Mouse (Mus musculus) gastrocnemius, postnatal 4 days (tissue): Measurements from ENCODE around the gene Asap2. TPM values are rescaled to one million over a fixed set of nuclear protein-coding genes. Genes with fewer than 3 reads are reported as not detected.

Source experiments
- DNase-seq, 2 experiments: peaks; one replicate each; pipeline ENCODE4 v3.0.0; 2021 to 2022; ENCODE audit warnings: low spot score in 2 of 2, mixed read lengths in 2 of 2
- total RNA-seq, 2 experiments: library from RNA; stranded (reverse); gene quantifications; 2 replicates each; pipeline ENCODE4 v1.2.3; 2021

Gene Asap2
- total RNA-seq, 2 experiments from 2014 or later = 15.8 TPM

DNA sequence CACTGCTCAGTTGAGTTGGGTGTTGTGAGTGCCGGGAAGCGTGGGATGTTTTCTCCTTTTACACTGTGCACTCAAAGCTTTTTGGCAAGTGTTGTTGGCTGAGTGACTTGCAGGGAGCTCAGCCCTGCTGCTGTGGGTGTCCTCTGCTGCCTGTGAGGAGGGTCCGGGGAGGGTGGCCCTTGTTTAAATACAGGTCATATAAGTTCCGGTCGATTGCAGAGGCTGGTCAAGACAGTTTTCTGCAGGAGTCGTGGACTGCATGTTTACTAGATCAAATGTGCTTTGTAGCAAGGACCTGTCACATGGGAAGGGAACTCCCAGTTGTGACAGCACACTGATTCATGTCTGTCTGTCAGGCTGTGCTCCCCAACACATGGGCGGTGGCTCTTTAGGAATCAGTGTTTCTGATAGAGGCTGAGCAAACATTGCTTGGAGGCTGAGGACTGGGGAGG is 175.7 kb downstream of the Asap2 start:
- DNase-seq = no peak

DNA sequence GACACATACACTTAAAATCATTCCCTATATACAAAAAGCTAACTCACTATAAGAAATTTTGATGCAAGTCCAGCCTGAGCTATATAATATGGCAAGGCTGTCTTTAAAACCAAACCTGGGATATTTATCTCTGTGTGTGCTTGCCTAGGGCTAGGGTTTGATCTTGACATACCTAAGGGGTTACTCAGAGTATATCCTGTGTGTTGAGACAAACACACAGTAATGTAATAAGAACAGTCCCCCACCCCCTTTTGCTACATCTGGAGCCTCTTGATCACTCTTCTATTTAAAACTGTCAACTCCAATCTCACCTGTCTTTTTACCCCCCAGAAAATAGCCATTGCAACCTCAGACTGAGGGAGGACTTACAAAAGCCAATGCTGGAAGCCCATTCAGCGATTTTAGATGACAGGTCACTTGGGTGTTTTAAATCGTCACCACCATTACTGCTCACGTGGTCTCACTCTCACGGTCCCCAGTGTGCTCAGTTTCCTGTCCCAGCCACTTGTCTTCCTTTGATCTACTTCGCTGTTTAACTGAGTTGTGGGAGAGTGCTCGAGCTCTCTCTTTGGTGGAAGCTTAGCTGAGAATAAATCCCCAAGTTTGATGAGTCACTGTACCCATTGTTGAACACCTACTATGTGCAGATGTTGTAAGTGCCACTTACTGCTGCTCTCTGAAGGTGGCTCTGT is 176.8 kb downstream of the Asap2 start:
- DNase-seq = no peak

DNA sequence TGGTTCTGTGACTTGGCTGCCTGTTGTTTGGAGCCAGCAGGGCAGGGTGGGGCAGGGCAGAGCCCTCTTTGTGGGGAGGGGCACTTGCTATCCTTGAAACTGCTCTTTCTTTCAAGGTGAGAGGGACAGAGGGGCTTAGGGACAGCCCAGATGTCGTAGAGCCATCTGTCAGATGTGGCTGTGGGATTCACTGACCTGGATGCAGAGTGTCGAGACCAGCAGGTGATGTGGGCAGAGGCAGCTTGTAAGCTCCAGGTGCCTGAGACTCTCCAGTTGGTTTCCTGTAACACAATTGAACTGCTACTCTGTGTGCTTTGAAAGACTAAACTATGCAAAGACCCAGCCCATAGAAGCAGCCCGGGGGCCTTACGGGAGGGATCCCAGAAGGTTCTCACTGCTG is 177.5 kb downstream of the Asap2 start:
- no peak for DNase-seq

DNA sequence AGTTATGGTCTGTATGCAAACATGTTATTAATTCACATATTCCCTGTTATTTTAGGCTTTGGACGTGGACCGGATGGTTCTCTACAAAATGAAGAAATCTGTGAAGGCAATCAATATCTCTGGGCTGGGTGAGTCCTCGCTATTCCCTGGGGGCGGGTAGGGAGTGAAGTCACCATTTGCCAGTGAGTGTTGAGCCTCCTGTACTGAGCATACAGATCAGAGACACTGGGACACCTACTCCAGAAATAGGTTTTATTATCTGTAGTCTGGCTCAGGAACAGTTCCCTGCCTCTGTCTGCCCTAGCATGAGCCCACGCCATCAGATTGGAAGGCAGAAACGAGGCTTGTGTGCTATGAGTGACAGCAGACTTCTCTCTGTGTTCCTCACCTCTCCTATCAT is 177.9 kb downstream of the Asap2 start:
- DNase-seq = no peak

DNA sequence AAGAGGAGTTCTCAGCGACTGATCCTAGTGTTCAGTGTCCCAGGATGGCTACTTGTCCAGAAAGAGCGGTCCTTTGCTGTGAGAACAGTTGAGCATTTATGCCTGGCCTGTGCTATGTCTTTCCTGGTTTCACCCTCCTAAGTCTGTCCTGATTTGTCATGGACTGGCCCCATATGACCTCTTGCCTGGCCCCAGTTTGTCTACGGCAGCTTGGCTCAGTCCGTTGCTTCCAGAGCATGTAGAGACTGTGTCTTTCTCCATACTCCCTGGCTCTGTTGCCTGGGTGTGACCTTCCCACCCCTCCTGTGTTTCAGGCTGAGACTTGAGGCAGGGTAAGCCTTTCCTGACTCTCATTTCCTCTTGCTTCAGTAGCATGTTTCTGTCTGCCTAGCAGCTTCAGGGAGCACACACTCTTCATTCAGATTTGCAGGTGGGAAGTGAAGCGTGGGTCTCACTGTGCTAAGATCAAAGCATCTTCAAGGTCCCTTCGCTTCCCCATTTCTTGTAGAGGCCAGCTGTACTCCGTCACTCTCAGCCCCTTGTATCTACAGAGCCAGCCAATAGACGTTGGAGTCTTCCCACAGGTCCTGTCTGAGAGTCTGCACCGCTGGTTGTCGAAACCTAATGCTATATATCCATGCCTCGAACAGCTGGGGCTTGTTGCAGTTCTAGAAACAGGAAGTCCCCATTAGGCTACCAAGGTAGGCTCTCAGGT is 181.7 kb downstream of the Asap2 start:
- no peak for DNase-seq

DNA sequence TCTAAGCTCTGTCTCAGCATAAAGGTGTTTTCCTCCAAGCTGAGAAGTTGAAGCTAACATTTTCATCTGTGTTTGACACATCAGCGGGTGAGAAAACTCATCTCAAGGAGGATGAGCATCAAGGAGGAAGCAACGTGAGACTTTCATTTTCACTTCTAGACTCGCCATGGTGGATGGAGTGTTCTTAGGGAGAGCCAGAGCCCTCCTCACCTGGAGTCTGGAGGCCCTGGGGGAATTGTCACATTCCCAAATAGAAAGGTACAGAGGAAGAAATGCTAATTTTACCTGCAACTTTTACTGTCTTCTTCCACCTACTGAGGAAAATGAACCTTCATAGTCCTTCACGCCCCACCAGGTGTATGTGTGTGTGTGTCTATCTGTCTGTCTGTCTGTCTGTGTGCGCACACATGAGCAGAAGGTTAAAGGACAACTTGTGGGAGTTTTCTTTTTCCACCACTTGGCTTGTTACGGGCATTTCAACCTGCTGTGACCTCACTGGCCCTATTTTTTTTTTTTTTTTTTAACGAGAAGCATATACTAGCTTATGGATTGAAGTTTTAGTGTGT is 183.7 kb downstream of the Asap2 start:
- no peak for DNase-seq

DNA sequence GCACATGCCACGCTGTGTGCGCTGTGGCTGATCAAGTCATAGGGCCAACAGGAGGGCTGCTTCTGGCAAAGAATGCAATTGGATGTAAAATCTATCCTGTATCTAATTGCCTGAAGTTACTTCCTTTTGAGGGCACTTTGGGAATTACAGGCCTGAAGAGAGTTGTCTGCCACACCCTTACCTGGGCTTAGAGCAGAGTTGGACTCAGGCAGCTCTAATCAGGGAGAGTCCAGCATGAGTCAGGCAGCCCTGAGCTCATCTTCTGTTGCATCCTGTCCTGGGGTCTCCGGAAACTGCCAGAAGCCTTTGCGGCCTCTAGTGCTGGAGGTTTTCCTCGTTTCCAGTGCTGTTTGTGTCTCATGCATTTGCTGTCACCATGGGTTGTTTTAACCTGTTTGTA is 186.1 kb downstream of the Asap2 start:
- DNase-seq = no peak

DNA sequence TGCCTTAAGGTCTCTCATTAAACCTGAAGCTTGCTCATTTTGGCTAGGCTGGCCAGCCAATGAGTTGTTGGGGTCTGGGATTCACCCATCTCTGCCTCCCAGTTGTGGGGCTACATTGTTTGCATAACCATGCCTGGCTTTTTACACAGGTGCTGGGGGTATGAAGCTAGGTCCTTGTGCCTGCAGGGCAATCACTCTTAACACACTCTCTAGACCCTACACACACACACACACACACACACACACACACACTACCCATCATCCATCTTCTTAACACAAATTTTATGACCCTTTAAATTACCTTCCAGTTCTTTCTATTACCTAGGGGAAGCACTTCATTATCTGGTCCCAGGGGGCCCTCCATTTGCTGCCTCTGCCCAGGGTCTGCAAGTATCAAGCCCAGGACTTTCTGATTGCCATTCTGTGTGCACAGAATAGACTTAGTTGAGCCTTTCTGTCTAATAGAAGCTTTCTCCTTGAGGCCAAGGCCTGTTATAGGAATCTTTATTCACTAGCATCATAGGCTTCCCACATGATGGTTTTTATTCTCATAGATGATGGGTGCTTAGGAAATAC is 187.0 kb downstream of the Asap2 start:
- no peak for DNase-seq

DNA sequence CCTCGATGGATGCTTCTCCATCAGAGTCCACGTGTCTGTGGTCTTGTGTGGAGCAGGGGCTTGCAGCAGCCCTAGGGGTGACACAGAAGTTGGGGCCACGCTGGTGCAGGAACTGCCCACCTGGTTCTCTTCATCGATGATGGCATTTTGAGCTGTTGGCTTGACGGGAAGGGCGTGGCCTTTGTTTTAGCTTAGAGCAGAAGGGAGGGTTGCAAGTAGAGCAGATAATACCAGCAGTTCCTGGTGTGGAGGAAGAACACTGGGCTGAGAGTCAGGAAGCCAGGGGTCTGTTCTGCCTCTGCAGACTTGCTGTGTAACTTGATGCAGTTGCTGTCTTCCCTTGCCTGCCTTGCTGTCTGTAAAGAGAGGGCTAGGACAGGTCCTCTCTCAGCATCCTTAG is 189.8 kb downstream of the Asap2 start:
- no peak for DNase-seq

DNA sequence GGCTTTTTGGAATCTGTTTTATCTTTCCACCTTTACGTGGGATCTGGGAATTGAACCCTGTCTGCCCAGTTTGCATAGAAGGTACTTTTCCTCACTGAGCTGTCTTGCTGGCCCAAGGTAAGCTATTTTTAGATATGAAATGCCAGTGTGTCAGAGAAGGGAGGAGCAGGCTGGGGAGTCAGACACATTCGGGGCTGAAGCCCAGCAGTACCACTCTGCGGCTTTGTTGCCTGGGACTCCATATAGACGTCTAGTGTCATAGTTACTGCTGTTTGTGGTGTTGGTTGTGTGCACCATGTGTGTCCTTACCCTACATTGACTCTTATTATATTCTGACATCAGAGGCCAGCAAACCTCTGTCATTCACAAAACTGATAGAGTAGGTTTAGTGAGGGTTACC is 192.5 kb downstream of the Asap2 start:
- DNase-seq = no peak

DNA sequence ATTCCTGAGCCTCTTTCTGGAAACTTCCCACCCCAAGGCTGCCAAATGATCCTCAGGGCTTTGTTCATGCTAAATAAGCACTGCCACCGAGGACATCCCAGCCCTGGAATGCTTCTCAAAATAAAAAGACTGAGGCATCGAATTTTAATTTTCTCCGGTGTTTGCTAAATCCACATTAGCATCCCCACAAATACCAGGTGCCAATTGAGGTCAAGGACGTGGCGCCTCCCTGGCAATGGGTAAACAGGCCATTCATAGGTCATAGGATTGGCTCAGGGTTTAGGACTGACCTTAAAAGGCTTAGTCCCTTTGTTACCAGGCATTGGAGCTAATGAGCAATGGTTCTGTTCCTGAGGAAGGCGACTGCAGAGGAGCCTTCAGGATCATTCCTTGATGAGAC is 193.1 kb downstream of the Asap2 start:
- DNase-seq = no peak

DNA sequence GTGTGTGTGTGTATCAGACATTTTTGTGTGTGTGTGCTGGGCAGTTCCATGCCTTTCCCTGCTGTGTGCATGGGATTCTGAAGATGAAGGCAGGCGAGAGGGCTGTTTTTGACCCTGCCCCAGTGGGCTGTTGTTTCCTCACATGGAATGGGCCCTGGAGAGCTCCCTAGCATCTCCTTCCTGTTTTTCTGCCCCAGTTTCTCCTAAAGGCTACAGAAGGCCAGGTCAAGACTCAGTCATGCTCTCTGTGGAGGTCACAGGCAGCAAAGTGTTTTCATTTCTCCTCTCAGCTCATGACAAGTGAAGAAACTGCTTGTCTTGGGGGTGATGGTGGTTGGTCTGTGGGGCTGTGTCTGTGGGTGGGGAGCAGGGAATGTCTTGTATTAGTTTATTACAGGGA is 195.9 kb downstream of the Asap2 start:
- no peak for DNase-seq

DNA sequence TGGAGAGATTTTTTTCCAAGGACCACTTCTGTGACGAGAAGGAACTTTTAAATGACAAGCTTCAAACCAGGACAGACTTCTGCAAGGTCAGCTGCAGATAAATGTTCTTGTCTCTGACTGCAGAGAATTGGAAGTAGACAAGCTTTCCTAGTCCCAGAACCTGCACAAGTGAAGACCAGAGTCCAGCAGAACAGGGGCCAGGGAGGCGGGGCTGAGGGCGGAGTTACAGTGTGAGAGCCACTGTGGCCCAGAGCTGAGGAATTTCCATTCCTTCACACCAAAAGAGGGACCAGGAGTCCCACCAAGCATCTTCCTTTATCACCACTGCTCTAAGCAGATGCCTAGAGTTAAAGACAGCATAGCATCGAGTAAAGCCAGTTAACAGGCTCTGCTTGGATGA is 198.6 kb downstream of the Asap2 start:
- DNase-seq = peak in 1 of 2 experiments; percentile 27

DNA sequence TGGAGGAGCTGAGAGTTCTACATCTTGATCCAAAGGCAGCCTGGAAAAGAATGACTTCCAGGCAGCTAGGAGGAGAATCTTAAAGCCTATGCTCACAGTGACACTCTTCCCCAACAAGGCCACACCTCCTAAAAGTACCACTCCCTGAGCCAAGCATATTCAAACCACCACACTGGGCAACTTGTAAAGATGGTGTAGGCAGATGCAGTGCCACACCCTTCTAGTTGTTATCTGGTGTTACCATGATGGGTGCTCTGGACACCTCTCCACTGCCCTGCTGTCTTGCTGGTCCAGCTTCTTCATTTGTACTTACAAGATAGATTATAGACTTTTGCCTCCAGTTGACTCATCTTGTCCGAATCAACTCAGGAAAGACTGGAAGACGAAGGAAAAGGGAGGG is 201.3 kb downstream of the Asap2 start:
- DNase-seq = no peak

DNA sequence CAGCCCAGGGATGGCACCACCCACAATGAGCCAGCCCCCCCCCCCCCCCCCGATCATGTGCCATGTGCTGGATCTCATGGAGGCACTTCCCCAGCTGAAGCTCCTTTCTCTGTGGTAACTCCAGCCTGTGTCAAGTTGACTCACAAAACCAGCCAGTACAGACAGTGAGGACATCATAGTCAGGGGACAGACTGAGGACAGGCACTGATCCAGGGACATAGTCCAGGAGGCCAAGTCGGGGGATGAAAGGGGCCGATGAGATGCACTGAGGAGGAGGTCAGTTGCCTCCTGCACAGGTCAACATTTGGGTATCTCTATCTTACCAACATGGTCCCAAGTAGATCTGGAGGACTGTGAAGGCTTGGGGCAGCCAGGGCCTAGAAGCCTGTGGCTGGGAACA is 205.2 kb downstream of the Asap2 start:
- DNase-seq = no peak

DNA sequence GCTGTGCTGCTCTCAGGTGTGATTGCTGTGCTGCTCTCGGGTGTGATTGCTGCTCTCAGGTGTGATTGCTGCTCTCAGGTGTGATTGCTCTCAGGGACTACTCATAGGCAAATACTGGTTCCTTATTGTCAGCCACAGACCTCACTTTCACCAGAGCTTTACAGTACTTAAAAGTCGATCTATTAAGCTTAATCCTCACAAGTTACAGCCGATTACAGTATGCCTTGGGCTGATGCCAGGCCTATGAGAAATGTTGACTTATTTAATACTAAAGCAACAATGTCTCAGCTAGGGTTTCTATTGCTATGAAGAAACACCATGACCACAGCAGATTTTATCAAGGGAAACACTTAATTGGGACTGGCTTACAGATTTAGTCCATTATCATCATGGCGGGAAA is 206.2 kb downstream of the Asap2 start:
- DNase-seq = no peak

DNA sequence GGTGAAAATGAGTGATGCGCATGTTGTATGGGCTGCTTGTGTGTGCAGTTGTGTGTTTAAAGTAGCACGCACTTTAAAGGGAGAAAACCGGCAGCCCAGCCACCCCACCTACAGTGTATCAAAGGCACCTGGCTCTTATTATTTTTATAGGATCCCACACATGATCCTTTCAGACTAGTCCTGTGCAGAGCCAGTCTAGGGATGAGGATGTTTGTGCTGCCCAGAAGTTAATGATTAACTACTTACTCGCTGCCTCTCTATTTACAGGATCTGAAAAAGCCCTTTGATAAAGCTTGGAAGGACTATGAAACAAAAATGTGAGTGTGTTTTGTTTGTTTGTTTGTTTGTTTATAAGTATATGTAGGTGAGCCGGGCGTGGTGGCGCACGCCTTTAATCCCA is 210.4 kb downstream of the Asap2 start:
- DNase-seq = no peak

DNA sequence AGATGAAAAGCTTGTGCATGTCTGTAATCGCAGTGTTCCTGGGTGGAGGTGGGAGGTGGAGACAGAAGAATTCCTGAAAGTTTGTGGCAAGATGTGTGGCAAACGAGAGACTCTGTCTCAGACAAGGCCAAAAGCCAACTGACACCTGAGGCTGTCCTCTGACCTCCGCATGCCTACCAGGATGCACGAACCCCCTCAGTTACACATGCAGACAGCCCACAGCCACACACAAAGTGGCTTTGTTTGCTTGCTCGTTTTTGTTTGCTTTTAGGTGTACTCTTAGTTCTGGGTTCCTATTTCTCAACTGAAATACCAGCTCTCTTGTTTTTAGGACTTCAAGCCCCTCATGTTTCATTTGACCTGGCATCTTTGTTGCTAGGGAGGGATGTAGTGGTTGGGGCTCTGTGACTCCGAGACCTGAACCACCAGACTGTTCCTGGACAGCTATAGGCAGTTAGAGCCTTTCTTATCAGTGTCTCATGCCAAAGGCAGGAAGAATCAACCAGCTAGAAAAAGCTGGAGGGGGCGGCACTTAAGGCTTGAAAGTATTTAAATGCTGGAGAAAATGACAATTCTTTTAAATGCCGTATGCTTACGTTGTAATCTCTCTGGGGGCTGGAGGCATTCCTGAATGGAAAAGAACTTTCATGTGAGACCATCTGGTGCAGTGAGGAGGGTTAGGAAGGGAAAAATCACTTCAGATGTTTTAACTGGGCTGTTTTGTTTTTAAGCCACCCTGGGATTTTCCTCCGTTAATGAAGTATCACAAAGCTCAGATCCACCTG is 211.4 kb downstream of the Asap2 start:
- no peak for DNase-seq

DNA sequence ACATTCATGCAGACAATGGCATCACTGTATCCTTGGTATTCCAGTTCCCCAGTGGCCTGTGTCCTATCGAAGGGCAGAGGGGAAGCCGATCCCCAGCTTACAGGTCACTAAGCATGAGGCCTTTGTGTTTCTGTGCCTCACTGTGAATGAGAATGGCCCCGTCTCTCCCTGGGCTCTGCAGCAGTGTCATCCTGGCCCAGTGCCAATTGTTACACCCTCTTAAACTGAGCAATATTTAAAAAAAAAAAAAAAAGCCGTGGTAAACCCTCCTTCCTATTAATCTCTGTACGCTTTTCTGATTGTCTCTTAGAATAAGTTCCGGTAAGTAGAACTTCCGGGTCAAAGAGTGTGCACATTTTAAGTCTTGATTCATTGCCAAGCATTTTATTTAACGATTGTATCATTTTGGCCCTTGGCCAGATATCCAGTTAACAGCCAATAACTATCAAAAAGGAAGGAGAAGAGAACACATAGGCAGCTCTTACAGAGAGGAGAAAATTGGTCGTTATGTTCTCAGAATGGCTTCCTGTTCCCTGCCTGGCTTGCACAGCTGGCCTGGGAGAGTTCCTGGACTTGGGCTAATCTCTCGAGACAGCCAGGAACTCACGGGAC is 214.5 kb downstream of the Asap2 start:
- DNase-seq = peak; percentile 37 to 54

DNA sequence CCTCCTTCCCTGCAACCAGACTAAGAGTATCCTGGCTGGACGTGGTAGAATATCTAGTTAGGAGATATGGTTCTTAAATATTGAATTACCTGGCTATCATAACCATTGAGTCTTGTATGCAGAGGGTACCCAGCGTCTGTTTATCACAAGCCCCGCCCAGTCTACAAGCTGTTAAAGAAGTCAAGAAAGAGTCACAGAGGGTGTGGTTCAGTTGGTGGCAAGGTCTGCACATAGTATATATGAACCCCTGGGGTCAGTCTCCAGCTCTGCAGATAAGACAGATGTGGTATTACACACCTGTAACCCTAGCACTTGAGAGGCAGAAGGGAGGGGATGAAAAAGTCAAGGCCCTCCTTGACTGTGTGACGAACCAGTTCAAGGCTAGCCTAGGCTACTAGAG is 215.5 kb downstream of the Asap2 start:
- DNase-seq = no peak

DNA sequence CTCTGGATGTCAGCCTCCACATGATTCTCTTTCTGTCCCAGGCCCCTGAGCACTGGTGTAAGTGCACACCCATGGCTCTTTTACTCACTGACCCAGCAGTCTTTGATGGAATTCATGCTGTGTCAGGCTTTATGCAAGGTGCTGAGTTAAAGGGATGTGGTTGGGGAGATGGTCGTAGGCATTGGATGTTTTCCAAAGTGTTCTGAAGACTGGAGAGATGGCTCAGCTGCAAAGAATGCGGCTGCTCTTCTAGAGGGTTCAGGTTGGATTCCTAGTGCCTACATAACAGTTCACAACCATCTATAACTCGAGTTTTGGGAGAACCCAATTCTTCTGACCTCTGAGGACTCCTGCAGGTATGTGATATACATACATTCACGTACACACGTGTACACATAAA is 217.2 kb downstream of the Asap2 start:
- no peak for DNase-seq
